ENCODE assay signal across 16 mouse cellular contexts in the genomic region with DNA sequence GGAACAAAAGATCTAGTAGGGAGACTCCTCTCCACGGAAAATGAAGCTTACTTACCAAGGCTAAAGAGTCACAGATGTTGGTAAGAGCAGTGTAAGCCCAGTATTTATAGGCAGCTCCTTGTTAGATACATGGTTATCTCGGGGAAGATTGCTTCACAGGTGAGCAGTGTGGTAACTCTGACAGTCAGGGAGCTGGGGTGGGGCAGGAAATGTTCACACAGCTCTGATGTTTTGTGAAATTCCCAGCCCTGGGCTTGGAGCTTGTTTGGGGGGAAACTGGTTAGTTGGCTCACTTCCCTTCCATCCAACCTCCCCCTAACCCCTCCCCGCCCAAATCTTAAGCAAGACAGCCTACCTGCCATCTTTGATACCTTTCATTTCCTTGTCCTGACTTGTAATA. TPM values are rescaled to one million over a fixed set of nuclear protein-coding genes. Genes with fewer than 3 reads are reported as not detected.
DNase-seq lines count a peak whose midpoint lies in the region; ATAC-seq and TF ChIP-seq lines count a peak whose summit lies in the region.
"Had no signal": no experiment of that assay in that cellular context is flagged by ENCODE, and none has a peak within 500 bp of the region (broad histone marks: within the 10 kb centered on the region; RNA-seq: fewer than 3 reads in every experiment).

S100a9 (minus strand) TSS at position 109 of the 400 bp plus-strand sequence.

- TF ChIP-seq EP300 in heart, postnatal 0 days (IDR thresholded peaks at IDR 0.05; ENCODE audit: low read depth), result no peak

- no peak for DNase-seq in heart, postnatal 0 days (ENCODE audit: low spot score)
- no peak for DNase-seq in heart, adult 9 months (ENCODE audit: low spot score in 2 of 2)
- DNase-seq in spleen, adult 2 months (ENCODE audit: low read depth in 1 of 2, low spot score in 2 of 2), result no peak
- no peak for DNase-seq in spleen, adult 18-20 months
- DNase-seq in liver, embryonic 13.5 days, result no peak
- no peak for DNase-seq in forebrain, postnatal 0 days
- no peak for DNase-seq in urinary bladder, postnatal 14 days (ENCODE audit: low spot score)
- DNase-seq: heart, adult 11 months; layer of hippocampus, adult 9-11 months; lung, embryonic 14.5 days; right cerebral cortex, adult 18-20 months had no signal

- H3K27ac ChIP-seq in heart, postnatal 0 days (ENCODE audit: low read depth), result no peak within 1 kb of the TSS
- no peak within 1 kb of the TSS for H3K27ac ChIP-seq in spleen, adult 2 months (ENCODE audit: insufficient read depth, low read length)
- no peak within 1 kb of the TSS for H3K27ac ChIP-seq in liver, embryonic 13.5 days
- H3K27ac ChIP-seq in stomach, embryonic 16.5 days (ENCODE audit: low read length), result no peak within 1 kb of the TSS
- H3K27ac ChIP-seq in forebrain, postnatal 0 days (ENCODE audit: low read depth, low read length), result no peak within 1 kb of the TSS
- H3K27ac ChIP-seq: forebrain, embryonic 12.5 days; hindbrain, postnatal 0 days had no signal

- no peaks in the 10 kb centered on the region for H3K4me1 ChIP-seq in heart, postnatal 0 days (ENCODE audit: control insufficient read depth, insufficient read depth)
- no peaks in the 10 kb centered on the region for H3K4me1 ChIP-seq in spleen, adult 2 months (ENCODE audit: control insufficient read depth, insufficient read depth, insufficient read length)
- no peaks in the 10 kb centered on the region for H3K4me1 ChIP-seq in liver, embryonic 13.5 days (replicated peaks)
- no peaks in the 10 kb centered on the region for H3K4me1 ChIP-seq in stomach, embryonic 16.5 days (ENCODE audit: control insufficient read depth, insufficient read depth, low read length)
- H3K4me1 ChIP-seq in forebrain, postnatal 0 days (ENCODE audit: insufficient read depth), result no peaks in the 10 kb centered on the region
- H3K4me1 ChIP-seq: forebrain, embryonic 12.5 days had no signal

- no peak for TF ChIP-seq CTCF in heart, postnatal 0 days (IDR thresholded peaks at IDR 0.05; ENCODE audit: low read depth)
- TF ChIP-seq CTCF in spleen, adult 2 months (IDR thresholded peaks at IDR 0.05; ENCODE audit: extremely low read depth, insufficient read depth, insufficient read length, insufficient replicate concordance), result no peak
- TF ChIP-seq CTCF in forebrain, postnatal 0 days (IDR thresholded peaks at IDR 0.05; ENCODE audit: low read depth), result no peak

- ATAC-seq in heart, postnatal 0 days (ENCODE audit: insufficient read depth, low read depth), result no peak
- ATAC-seq in liver, embryonic 13.5 days (ENCODE audit: low read depth), result no peak
- ATAC-seq in stomach, embryonic 16.5 days (ENCODE audit: insufficient read depth, low FRiP score), result no peak
- no peak for ATAC-seq in forebrain, postnatal 0 days
- ATAC-seq: hindbrain, postnatal 0 days had no signal

- H3K9me3 ChIP-seq in heart, postnatal 0 days (replicated peaks; ENCODE audit: control insufficient read depth, low read length), result no peaks in the 10 kb centered on the region
- no peaks in the 10 kb centered on the region for H3K9me3 ChIP-seq in liver, embryonic 13.5 days (replicated peaks)
- no peaks in the 10 kb centered on the region for H3K9me3 ChIP-seq in stomach, embryonic 16.5 days (replicated peaks; ENCODE audit: control insufficient read depth, low read length)
- no peaks in the 10 kb centered on the region for H3K9me3 ChIP-seq in forebrain, postnatal 0 days (ENCODE audit: low read length)
- H3K9me3 ChIP-seq: forebrain, embryonic 12.5 days had no signal

- H3K4me2 ChIP-seq in heart, postnatal 0 days (ENCODE audit: low read depth, low read length), result no peak within 1 kb of the TSS
- H3K4me2 ChIP-seq in liver, embryonic 13.5 days, result no peak within 1 kb of the TSS
- H3K4me2 ChIP-seq in stomach, embryonic 16.5 days (ENCODE audit: low read depth, low read length), result no peak within 1 kb of the TSS
- H3K4me2 ChIP-seq in forebrain, postnatal 0 days (ENCODE audit: low read depth), result no peak within 1 kb of the TSS
- H3K4me2 ChIP-seq: forebrain, embryonic 12.5 days; lung, embryonic 14.5 days had no signal

- 55% methylated on average over 3 of the region's 3 CpGs for WGBS in heart, postnatal 0 days
- WGBS in spleen, adult 2 months, result 64% methylated on average over 3 of the region's 3 CpGs
- 30% methylated on average over 3 of the region's 3 CpGs for WGBS in liver, embryonic 13.5 days (ENCODE audit: insufficient replicate concordance)
- WGBS in stomach, embryonic 16.5 days, result 61% methylated on average over 3 of the region's 3 CpGs
- 75% methylated on average over 3 of the region's 3 CpGs for WGBS in forebrain, postnatal 0 days

- H3K9ac ChIP-seq in heart, postnatal 0 days (replicated peaks; ENCODE audit: low read depth, low read length), result no peak within 1 kb of the TSS
- no peak within 1 kb of the TSS for H3K9ac ChIP-seq in liver, embryonic 13.5 days
- H3K9ac ChIP-seq in stomach, embryonic 16.5 days (ENCODE audit: low read length), result no peak within 1 kb of the TSS
- no peak within 1 kb of the TSS for H3K9ac ChIP-seq in forebrain, postnatal 0 days
- H3K9ac ChIP-seq: forebrain, embryonic 12.5 days; lung, embryonic 14.5 days had no signal

- H3K27me3 ChIP-seq in heart, postnatal 0 days (ENCODE audit: control insufficient read depth, insufficient read depth, low read length), result no peaks in the 10 kb centered on the region
- H3K27me3 ChIP-seq in spleen, adult 2 months (ENCODE audit: control insufficient read depth, insufficient read depth, low read length), result no peaks in the 10 kb centered on the region; the same call in 1 of the 2 replicates
- no peaks in the 10 kb centered on the region for H3K27me3 ChIP-seq in liver, embryonic 13.5 days
- H3K27me3 ChIP-seq in stomach, embryonic 16.5 days (ENCODE audit: control insufficient read depth, insufficient read depth, low read length), result no peaks in the 10 kb centered on the region
- no peaks in the 10 kb centered on the region for H3K27me3 ChIP-seq in forebrain, postnatal 0 days (ENCODE audit: insufficient read depth, low read length)
- H3K27me3 ChIP-seq: forebrain, embryonic 12.5 days had no signal

- H3K36me3 ChIP-seq in heart, postnatal 0 days (replicated peaks; ENCODE audit: control insufficient read depth, insufficient read depth, low read length), result no peaks in the 10 kb centered on the region
- no peaks in the 10 kb centered on the region for H3K36me3 ChIP-seq in spleen, adult 2 months (ENCODE audit: control insufficient read depth, insufficient read depth, low read length)
- H3K36me3 ChIP-seq in liver, embryonic 13.5 days, result no peaks in the 10 kb centered on the region
- no peaks in the 10 kb centered on the region for H3K36me3 ChIP-seq in stomach, embryonic 16.5 days (ENCODE audit: control insufficient read depth, insufficient read depth, low read length)
- H3K36me3 ChIP-seq in forebrain, postnatal 0 days (ENCODE audit: insufficient read depth), result no peaks in the 10 kb centered on the region
- H3K36me3 ChIP-seq: forebrain, embryonic 12.5 days had no signal

- H3K4me3 ChIP-seq in heart, postnatal 0 days (ENCODE audit: low read depth, low read length), result no peak within 1 kb of the TSS
- no peak within 1 kb of the TSS for H3K4me3 ChIP-seq in spleen, adult 2 months (ENCODE audit: extremely low read depth, insufficient read depth, insufficient read length)
- H3K4me3 ChIP-seq in liver, embryonic 13.5 days (replicated peaks), result no peak within 1 kb of the TSS
- no peak within 1 kb of the TSS for H3K4me3 ChIP-seq in stomach, embryonic 16.5 days (replicated peaks; ENCODE audit: low read length)
- no peak within 1 kb of the TSS for H3K4me3 ChIP-seq in forebrain, postnatal 0 days (ENCODE audit: low read depth, low read length)
- H3K4me3 ChIP-seq: forebrain, embryonic 12.5 days; myocyte had no signal

- TF ChIP-seq POLR2A in spleen, adult 2 months (IDR thresholded peaks at IDR 0.05; ENCODE audit: low read depth, low read length), result no peak

RNA-seq across cellular contexts. Expression of gene S100a9, which starts in this region (rescaled TPM):
- total RNA-seq in heart, postnatal 0 days (2014; rRNA removed; ENCODE audit: low replicate concordance), result 11.6 and 12.7 TPM in 2 replicates
- polyA plus RNA-seq in heart, postnatal 0 days (2015; fragmentation: Nextera tagmentation; extraction: Ambion mirVana), result 13.6 and 14.0 TPM in 2 replicates
- 54.1 and 64.8 TPM in 2 replicates for polyA plus RNA-seq in spleen, adult 2 months (2012; rRNA removed)
- polyA plus RNA-seq in liver, embryonic 13.5 days (2015; fragmentation: Nextera tagmentation; extraction: Ambion mirVana), result 208 and 228 TPM in 2 replicates
- polyA plus RNA-seq in stomach, embryonic 16.5 days (2015; fragmentation: Nextera tagmentation; extraction: Ambion mirVana), result 151 and 235 TPM in 2 replicates
- 0.90 and 5.3 TPM in 2 replicates for total RNA-seq in forebrain, postnatal 0 days (2014; rRNA removed)
- 3.6 and 11.5 TPM in 2 replicates for polyA plus RNA-seq in forebrain, postnatal 0 days (2015; fragmentation: Nextera tagmentation; extraction: Ambion mirVana)
- total RNA-seq: CH12.LX had no signal
- polyA plus RNA-seq: myocyte had no signal
